Mouse (Mus musculus): ENCODE data around the gene Dvl2. TPM values are rescaled to one million over a fixed set of nuclear protein-coding genes. Genes with fewer than 3 reads are reported as not detected.
"Not testable (repeated sequence)": the region's sequence is repeated elsewhere in the genome, so short reads cannot be mapped to it uniquely, and the experiment has no call there.

The Dvl2 gene
- polyA plus RNA-seq, 1 experiment: 0.48 TPM

- H3K4me3 ChIP-seq (replicated peaks): peak overlapping the region; percentile 81
- H3K9me3 ChIP-seq (ENCODE audit: control insufficient read depth, low read length): no peaks in the 10 kb centered on the region
- peaks cover 44% of the 10 kb centered on the region for H3K4me1 ChIP-seq (ENCODE audit: control insufficient read depth)
Measured at GRCm38 (mm10) chr11:70014051-70014450, 13.7 kb downstream of the Dvl2 start.

GRCm38 (mm10) chr11:70014880-70015558 lies 14.6 kb downstream of the Dvl2 start, which contains the start of gene Acadvl:
Acadvl (minus strand) TSS chr11:70015411.
- TF ChIP-seq TAL1 (IDR thresholded peaks at IDR 0.05; ENCODE audit: low read length): no peak
- Histone ChIP-seq H3K9me3 (ENCODE audit: control insufficient read depth, low read length) (no peaks in the 10 kb centered on the region), H3K4me1 (ENCODE audit: control insufficient read depth) (peaks cover 49% of the 10 kb centered on the region), H3K36me3 (ENCODE audit: control insufficient read depth) (peaks cover 45% of the 10 kb centered on the region), H3K27me3 (ENCODE audit: control insufficient read depth) (no peaks in the 10 kb centered on the region), H3K4me3 (replicated peaks) (peak within 1 kb of the TSS; percentile 81)

More at GRCm38 (mm10) chr11:70014051-70014450, 13.7 kb downstream of the Dvl2 start:
- TF ChIP-seq GATA1 (IDR thresholded peaks at IDR 0.05; ENCODE audit: low read length) (no peak), TAL1 (IDR thresholded peaks at IDR 0.05; ENCODE audit: low read length) (no peak)
- Histone ChIP-seq H3K27me3 (ENCODE audit: control insufficient read depth) (no peaks in the 10 kb centered on the region), H3K36me3 (ENCODE audit: control insufficient read depth) (peaks cover 55% of the 10 kb centered on the region)

GRCm38 (mm10) chr11:70015677-70016076 lies 15.3 kb downstream of the Dvl2 start:
- no peaks in the 10 kb centered on the region for H3K9me3 ChIP-seq (ENCODE audit: control insufficient read depth, low read length)
- H3K4me3 ChIP-seq (replicated peaks): peak overlapping the region; percentile 81
- H3K36me3 ChIP-seq (ENCODE audit: control insufficient read depth): peaks cover 38% of the 10 kb centered on the region
- peaks cover 55% of the 10 kb centered on the region for H3K4me1 ChIP-seq (ENCODE audit: control insufficient read depth)
- H3K27me3 ChIP-seq (ENCODE audit: control insufficient read depth): no peaks in the 10 kb centered on the region
- no peak for TF ChIP-seq GATA1 (IDR thresholded peaks at IDR 0.05; ENCODE audit: low read length)
- TF ChIP-seq TAL1 (IDR thresholded peaks at IDR 0.05; ENCODE audit: low read length): no peak

- Histone ChIP-seq H3K4me1 (ENCODE audit: control insufficient read depth) (peaks cover 60% of the 10 kb centered on the region), H3K36me3 (ENCODE audit: control insufficient read depth) (peaks cover 34% of the 10 kb centered on the region)
- H3K9me3 ChIP-seq (ENCODE audit: control insufficient read depth, low read length): not testable (repeated sequence)
Measured at GRCm38 (mm10) chr11:70016177-70016576, 15.8 kb downstream of the Dvl2 start.

GRCm38 (mm10) chr11:70016669-70017068 lies 16.3 kb downstream of the Dvl2 start, which contains the start of gene Dlg4:
Dlg4 (plus strand) TSS chr11:70016942.
- TF ChIP-seq GATA1 (IDR thresholded peaks at IDR 0.05; ENCODE audit: low read length) (no peak), TAL1 (IDR thresholded peaks at IDR 0.05; ENCODE audit: low read length) (no peak)
- H3K27me3 ChIP-seq (ENCODE audit: control insufficient read depth): peaks cover 4% of the 10 kb centered on the region
- peaks cover 3% of the 10 kb centered on the region; the same call in 1 of the 2 replicates for H3K9me3 ChIP-seq (ENCODE audit: control insufficient read depth, low read length)
- peaks cover 29% of the 10 kb centered on the region for H3K36me3 ChIP-seq (ENCODE audit: control insufficient read depth)
- H3K4me1 ChIP-seq (ENCODE audit: control insufficient read depth): peaks cover 65% of the 10 kb centered on the region
- H3K4me3 ChIP-seq (replicated peaks): no peak within 1 kb of the TSS

More at GRCm38 (mm10) chr11:70016177-70016576, 15.8 kb downstream of the Dvl2 start:
- not testable (repeated sequence) for H3K4me3 ChIP-seq (replicated peaks); H3K27me3 ChIP-seq (ENCODE audit: control insufficient read depth)

- H3K4me1 ChIP-seq (ENCODE audit: control insufficient read depth): peaks cover 67% of the 10 kb centered on the region
- H3K27me3 ChIP-seq (ENCODE audit: control insufficient read depth): peaks cover 10% of the 10 kb centered on the region
- TF ChIP-seq GATA1 (IDR thresholded peaks at IDR 0.05; ENCODE audit: low read length) (no peak), TAL1 (IDR thresholded peaks at IDR 0.05; ENCODE audit: low read length) (no peak)
- H3K4me3 ChIP-seq (replicated peaks): no peak overlapping the region
- peaks cover 22% of the 10 kb centered on the region for H3K36me3 ChIP-seq (ENCODE audit: control insufficient read depth)
- peaks cover 3% of the 10 kb centered on the region; the same call in 1 of the 2 replicates for H3K9me3 ChIP-seq (ENCODE audit: control insufficient read depth, low read length)
Measured at GRCm38 (mm10) chr11:70017199-70017767, 16.9 kb downstream of the Dvl2 start.

GRCm38 (mm10) chr11:70018131-70018990 lies 18.0 kb downstream of the Dvl2 start:
- peak overlapping the region; percentile 35 for H3K4me3 ChIP-seq (replicated peaks)
- H3K4me1 ChIP-seq (ENCODE audit: control insufficient read depth): peaks cover 67% of the 10 kb centered on the region
- TF ChIP-seq GATA1 (IDR thresholded peaks at IDR 0.05; ENCODE audit: low read length) (no peak), TAL1 (IDR thresholded peaks at IDR 0.05; ENCODE audit: low read length) (no peak)
- peaks cover 21% of the 10 kb centered on the region for H3K27me3 ChIP-seq (ENCODE audit: control insufficient read depth)
- H3K9me3 ChIP-seq (ENCODE audit: control insufficient read depth, low read length): peaks cover 3% of the 10 kb centered on the region; the same call in 1 of the 2 replicates
- peaks cover 12% of the 10 kb centered on the region for H3K36me3 ChIP-seq (ENCODE audit: control insufficient read depth)

GRCm38 (mm10) chr11:70019495-70020021 lies 19.2 kb downstream of the Dvl2 start:
- Histone ChIP-seq H3K4me1 (ENCODE audit: control insufficient read depth) (peaks cover 56% of the 10 kb centered on the region), H3K9me3 (ENCODE audit: control insufficient read depth, low read length) (peaks cover 3% of the 10 kb centered on the region; the same call in 1 of the 2 replicates), H3K4me3 (replicated peaks) (no peak overlapping the region), H3K27me3 (ENCODE audit: control insufficient read depth) (peaks cover 33% of the 10 kb centered on the region), H3K36me3 (ENCODE audit: control insufficient read depth) (no peaks in the 10 kb centered on the region; the same call in 1 of the 2 replicates)
- TF ChIP-seq TAL1 (IDR thresholded peaks at IDR 0.05; ENCODE audit: low read length): no peak
